Mouse (Mus musculus) right cerebral cortex, postnatal 14 days (tissue): ENCODE data around the gene Rdh9.
"Not testable (repeated sequence)": the region's sequence is repeated elsewhere in the genome, so short reads cannot be mapped to it uniquely, and the experiment has no call there.

Experiments
- DNase-seq: peaks from one replicate; pipeline ENCODE4 v3.0.0; 2022

The Rdh9 gene

DNA sequence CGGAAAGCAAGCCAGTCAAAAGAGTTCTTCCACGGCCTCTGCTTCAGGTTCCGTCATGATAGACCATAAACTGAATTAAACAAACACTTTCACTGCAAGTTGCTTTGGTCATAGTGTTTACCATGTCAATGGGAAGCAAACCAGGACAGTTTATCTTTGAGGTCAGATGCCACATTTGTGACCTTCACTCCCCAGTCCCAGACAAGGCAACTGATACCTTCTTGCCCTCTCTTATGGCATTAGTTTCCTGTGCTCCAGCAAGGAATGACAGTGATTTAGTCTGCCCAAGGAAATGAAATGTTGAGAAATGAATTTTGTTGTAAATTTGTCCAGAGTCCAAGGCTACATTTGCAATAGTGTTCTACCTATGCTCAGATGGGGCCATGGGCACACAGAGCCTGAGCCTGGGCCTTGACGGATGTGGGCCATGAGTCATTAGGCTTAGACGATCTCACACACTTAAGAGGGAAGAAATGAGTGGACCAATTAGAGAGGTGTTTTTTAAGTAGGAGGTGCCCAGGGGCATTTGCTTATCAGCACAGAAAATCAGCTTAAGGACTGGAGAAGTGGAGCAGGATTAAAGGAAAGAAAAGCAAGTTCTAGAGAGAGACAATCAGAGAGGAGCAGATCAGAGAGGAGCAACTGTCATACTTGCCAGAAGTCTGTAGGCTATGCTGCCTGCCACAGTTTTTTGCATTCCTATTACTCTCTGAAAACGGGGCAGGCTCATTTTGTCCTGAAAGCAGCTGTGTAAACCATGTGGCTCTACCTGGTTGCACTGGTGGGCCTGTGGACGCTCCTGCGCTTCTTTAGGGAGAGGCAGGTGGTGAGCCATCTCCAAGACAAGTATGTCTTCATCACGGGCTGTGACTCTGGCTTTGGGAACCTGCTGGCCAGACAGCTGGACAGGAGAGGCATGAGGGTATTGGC lies 16.7 kb upstream of the Rdh9 start, which contains the start of the genes Rdh1 and Rdh16f1:
Gene Rdh1, plus strand, starts transcription at position 541 of the 930 bp plus-strand sequence.
Gene Rdh16f1, plus strand, starts transcription at position 607 of the 930 bp plus-strand sequence.
- DNase-seq, result no peak

DNA sequence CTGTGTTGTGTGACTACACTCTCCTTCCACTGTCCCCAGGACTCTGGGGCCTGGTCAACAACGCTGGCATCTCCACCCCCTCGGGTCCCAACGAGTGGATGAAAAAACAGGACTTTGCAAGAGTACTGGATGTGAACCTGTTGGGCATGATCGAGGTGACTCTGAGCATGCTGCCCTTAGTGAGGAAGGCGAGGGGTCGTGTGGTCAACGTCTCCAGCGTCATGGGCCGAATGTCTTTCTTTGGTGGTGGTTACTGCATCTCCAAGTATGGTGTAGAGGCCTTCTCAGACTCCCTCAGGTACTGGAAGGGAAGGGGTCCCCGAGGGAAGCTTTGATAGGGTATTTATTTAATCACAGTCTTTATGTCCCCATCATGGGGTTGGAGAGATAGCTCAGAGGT lies 13.3 kb upstream of the Rdh9 start:
- not testable (repeated sequence) for DNase-seq

DNA sequence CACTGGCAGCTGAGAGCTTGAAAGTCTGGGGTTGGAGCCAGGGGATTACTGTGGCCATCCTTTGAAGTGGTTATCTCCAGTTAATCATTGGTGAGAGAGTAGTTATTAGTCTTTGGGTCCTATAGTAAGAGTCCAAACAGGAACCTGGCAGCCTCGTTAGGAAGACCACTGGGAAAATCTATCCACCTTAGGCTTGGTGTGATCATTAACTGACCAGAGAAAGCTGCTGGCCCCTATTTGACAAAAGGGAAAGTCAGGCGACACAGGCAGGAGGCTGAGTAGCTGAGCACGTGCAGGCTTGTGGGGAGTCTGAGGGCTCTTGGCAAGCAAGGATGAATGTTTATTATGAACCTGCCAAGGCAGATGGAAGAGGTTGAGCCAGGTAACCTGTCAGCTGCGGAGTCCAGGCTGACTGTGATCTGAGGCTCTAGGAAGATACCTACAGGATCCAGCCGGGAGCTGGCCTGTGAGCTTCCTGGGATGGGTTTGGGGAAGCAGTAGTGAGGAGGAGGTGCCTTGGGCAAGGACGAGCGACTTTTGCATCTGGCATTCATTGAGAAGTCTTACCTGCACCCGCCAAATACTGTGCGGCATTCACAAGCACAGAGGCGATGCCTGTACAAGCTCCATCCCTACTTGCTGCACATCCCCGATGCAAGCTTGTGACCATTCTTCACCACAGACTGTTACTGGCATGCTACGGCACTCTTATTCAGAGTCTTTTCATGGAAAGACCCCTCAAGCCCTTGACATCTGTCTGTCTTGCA lies 12.1 kb upstream of the Rdh9 start:
- DNase-seq, result no peak

DNA sequence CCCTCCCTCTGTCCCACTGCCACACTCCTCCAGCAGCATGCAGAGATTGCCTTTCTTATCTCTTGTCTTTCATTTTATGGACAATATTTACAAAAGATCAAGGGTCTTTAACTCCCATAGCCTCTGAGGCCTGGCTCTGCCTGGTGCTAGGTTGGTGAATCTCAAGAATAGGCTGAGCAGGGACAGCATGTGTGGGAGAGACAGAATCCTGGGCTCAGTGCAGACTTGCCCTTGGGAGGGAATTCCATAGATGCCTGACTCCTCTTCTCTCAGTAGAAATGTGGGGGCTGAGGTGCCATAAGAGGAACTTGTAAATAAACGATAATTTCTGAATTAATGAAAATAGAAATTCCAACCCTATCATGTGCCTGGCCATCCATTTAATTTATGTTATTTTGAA lies 9.6 kb upstream of the Rdh9 start:
- DNase-seq, result no peak

DNA sequence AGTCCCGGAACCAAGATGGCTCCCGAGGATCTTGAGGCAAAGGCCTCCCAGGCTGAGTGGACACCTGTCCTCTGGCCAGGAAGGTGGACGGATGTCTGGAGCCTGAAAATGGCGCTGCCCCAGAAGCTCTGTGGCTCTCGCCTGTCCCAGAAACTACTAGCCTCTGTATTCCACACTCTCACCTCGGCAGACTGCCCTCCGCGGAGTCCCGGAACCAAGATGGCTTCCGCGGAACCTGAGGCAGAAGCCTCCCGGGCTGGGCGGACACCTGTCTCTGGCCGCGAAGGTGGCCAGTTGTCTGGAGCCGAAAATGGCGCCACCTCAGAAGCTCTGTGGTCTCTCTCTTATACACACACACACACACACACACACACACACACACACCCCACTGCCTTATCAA lies 6.1 kb downstream of the Rdh9 start:
- not testable (repeated sequence) for DNase-seq

DNA sequence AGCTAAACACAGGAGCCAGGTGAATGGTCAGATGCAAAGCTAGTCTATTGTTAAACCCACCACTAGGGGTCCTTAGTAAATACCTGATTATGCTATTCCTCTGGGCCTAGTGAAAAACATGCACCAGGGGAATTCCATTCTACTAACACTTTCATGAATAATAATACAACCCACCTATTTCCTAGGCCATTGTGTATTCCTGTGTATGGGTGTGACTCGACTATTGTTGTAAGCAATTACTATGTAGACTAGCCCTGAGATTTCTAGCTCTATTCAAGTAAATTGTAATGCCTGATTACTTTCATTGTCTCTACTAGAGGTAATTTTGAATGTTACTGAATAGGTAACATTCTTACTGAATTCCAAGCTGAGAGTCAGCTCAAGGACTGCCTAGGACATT lies 9.2 kb downstream of the Rdh9 start:
- not testable (repeated sequence) for DNase-seq

DNA sequence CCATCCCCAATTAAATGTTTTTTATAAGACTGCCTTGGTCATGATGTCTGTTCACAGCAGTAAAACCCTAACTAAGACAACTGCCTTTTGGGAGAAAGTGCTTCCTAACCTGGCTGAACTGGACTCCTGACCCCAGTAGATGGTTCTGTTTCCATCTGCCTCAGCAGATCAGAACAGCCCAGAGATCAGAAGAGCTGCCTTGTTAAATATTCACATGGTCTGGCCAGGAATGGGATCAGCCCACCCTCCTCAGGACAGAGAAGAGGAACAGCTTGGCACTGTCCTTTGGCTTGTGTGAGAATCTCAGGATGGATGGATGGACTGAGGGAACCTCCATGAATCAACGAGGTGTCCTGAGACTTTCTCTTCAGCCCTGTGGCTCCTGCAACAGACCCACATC lies 23.1 kb downstream of the Rdh9 start:
- no peak for DNase-seq

DNA sequence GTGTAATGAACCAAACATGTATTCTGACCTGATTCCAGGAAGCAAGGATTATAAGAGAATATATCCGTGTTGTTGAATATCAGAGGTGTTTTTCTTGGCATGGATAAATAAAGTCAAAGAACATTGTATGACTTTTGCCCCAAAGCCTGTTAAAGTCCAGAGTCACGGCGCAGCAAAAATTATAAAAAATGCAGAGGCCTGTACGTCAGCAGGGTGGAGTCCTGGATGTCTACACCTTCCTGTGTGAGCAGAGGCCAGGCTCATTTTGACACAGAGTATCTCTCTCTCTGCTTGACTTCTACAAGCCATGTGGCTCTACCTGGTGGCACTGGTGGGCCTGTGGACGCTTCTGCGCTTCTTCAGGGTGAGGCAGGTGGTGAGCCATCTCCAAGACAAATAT lies 24.7 kb downstream of the Rdh9 start, which contains the start of gene Rdh16:
Gene Rdh16, plus strand, starts transcription at position 262 of the 400 bp plus-strand sequence.
- no peak for DNase-seq

DNA sequence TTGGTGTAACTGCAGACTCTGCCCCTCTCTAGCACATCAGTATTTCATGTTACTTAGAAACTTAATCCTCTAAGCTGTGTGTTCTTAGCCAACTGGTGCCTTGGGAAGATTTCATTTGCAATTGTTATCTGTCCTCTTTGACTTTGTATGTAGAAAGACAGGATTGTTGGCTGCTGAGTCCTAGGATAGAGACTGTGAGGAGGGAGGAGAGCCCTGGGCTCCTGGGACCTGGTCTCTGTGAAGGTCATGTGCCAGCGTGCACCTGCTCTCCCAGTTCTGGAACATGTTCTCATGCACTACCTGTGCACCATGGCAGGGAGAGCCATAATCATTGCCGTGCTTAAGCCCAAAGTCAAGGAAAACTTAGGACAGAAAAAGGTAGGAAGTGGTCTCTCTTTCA lies 25.4 kb downstream of the Rdh9 start:
- no peak for DNase-seq

DNA sequence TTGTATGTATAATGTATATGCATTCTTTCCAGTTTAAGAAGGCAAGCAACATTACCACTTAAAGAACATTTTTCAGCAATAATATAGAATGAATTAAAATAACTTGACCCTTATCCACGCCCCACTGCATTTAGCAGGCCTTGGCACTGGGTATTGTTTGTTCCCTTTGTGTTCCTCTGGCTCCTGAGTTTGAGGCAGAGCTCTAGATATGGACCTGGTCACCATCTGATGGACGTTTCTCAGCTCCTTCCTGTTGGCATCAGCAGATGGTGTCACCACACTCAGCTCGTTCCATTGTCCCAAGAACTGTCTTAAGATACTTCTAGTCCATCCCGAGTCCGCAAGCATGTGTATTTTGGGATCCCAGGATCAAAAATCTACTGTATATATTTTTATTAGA lies 26.1 kb downstream of the Rdh9 start:
- no peak for DNase-seq

DNA sequence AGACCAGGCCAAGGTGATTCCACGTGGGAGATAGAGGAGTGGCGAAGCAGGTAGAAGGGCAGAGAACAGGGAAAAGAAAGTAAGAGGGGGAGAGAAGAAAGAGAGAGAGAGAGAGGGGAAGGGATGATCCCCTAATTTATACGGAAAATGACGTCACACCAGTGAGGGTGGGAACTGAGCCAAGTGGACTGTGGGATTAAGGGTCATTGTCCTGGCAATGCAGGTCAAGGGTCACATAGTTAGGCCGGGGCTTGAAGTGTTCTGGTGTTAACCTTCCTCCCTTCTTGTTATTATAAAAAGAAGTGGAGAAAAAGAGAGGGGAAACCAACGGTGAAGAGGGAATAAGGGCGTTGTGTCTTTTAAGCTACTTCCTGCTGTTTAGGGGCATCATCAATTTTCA lies 28.2 kb downstream of the Rdh9 start:
- DNase-seq, result no peak

DNA sequence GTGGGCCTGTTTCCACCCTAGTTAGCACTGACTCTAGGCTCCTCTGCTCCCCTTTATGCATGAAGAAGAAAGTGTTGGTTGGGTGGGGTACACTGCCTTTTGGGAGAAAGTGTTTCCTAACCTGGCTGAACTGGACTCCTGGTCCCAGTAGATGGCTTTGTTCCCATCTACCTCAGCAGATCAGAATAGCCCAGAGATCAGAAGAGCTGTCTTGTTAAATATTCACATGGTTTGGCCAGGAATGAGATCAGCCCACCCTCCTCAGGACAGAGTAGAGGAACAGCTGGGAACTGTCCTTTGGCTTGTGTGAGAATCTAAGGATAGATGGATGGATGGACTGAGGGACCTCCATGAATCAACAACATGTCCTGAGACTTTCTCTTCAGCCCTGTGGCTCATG lies 39.7 kb downstream of the Rdh9 start:
- no peak for DNase-seq

DNA sequence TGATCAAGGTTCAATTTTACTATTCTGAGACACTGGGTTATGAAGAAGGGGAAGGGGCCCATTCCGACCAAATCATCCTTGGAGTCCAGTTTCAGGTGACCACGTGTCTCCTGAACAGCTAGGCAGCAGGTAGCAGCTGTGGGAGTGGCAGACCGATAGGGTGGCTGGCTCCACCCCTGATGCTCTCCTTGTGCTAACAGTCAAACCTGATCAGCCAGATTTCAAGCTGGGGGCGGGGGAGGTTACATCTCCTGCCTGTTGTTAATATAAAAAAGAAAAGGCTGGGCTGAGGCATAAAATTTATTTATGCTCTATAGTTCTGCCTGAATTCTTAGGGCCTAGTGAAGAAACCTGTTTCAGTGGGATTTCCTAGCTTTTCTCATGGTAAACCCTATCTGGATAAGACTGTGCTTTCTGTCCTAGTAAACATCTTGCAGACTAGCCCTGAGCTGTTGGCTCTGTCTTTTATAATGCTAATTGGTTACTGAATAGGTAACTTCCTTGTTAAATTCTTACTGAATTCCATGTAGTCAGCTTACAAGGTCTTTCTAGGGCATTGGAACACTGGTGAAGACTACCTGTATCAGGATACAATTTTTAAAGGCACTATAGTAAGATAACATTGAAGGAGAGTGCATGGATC lies 41.2 kb downstream of the Rdh9 start:
- DNase-seq, result not testable (repeated sequence)

DNA sequence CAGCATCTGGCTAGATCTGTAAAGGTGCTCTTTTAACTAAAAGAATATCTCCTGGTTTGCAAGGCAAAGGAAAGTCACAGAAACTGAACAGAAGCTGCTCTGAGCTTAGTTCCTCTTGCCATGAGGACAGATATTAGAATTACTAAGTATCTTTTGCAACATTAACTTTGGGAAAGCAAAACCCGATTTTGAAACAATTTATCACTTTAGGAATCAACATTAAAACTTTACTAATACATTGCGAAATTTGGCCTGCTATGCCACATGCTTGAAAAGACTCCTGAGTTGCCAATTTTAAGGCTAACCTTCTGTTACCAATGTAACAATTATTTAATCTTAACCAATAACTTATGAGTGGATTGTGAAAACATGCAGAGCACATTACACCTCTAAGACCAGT lies 45.6 kb downstream of the Rdh9 start:
- DNase-seq, result not testable (repeated sequence)

DNA sequence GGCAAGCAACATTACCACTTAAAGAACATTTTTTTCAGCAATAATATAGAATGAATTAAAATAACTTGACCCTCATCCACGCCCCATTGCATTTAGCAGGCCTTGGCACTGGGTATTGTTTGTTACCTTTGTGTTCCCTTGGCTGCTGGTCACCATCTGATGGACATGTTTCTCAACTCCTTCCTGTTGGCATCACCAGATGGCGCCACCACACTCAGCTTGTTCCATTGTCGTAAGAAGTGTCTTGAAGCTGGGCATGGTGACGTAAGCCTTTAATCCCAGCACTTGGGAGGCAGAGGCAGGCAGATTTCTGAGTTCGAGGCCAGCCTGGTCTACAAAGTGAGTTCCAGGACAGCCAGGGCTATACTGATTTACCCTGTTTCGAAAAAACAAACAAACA lies 49.2 kb downstream of the Rdh9 start:
- DNase-seq, result peak; percentile 12

DNA sequence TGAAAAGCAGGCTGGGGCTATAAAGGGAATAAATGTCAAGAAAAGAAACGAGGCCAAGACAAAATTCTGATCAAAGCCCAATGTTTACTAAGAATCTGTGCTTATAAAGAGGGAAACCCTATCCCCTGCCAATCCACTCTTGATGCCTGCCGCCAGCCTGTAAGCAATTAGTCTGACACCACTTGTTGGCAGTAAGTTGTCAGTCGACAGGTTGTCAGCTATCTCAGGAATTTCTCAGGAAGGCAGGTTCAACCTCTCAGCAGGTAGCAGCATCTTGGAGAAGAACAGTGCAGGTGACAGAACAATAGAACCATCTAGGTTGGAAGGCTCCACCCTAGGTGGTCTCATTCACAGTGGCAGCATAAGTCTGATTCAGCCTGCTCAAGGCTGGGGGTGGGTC lies 52.9 kb downstream of the Rdh9 start:
- no peak for DNase-seq

DNA sequence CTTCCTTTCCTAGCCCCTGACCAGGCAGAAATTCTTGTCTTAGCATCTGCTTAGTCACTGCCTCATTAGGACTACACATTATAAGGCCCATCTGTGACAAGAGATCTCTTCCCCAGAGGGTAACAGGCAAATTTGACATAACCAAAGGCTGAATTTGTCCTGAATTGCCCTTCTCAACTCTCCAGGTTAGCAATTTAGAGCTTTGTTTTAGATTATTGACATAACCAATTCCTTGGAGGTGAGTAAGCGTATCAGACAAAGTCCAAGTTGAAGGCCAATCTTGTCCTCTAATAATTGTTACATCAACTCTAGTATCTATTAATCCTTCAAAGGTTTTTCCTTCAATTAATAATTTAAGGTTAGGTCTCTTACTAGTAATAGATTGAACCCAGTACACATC lies 58.0 kb downstream of the Rdh9 start:
- DNase-seq, result not testable (repeated sequence)

DNA sequence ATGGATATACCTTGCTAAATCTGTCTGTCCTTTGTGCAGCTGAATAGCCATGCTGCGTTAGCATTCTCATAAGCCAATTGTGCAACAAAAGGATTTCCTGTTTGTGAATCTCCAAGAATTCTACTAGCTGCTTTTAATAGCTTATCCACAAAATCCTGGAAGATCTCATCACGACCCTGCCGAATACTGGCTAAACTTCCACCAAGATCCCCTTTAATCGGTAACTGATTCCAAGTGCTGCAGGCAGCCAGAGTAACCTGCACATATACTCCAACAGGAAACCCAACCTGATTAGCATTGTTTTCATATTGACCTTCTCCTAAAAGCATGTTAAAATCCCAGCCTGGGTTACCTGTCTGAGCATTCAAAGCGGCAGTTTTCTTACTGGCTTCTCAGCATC lies 59.1 kb downstream of the Rdh9 start:
- no peak for DNase-seq

DNA sequence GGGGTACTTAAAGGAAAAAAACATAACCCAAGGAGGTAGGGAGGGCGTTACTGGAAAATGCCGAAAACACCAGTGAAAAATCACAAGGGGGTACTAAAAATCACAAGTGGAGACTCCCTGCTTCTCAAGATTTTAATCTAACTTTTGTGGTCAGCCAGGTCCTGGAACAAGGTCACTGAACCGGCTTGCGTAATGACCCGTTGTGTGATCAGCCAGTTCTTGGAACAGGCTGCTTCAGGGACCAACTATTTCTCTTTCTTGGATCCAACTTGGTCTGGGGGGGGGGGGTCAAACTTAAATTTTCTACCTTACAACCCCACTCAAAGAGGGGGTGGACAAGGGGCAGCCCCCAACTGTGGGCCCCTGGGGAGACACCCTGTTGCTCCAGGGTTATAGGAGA lies 61.6 kb downstream of the Rdh9 start:
- not testable (repeated sequence) for DNase-seq

DNA sequence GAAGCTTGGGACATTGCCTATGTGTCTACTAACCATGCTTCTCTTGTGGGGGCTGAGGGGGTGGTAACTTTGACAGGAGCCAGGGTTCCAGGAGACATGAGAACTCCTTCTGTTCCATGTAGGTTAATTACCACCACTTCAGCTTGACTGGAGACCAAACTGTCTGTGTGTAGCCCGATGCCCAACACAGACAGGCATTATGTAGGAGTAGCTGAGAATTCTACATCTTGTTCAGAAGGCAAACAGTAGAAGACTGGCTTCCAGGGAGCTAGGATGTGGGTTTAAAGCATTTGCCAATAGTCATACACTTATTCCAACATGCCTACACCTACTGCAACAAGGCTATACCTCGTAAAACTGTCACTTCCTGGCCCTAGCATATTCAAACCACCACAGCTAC lies 62.4 kb downstream of the Rdh9 start:
- no peak for DNase-seq

DNA sequence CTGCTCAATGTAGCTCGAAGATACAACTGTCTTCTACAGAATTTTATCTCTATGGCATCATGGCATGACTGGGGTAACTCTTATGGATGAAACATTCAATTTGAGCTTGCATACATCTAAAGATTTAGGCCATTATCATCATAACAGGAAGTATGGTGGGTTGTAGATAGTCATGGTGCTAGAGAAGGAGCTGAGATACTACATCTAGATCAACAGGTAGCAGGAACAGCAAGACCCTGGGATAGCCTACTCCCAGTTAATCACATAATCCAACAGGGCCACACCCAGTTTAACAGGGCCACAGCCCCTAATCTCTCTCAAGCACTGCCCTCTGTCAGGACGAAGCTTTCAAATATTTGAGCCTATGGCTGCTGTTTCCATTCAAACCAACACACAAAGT lies 64.6 kb downstream of the Rdh9 start:
- no peak for DNase-seq
